Mouse (Mus musculus) heart, postnatal 25 days (tissue): ENCODE measurements around the gene Setx. TPM values are rescaled to one million over a fixed set of nuclear protein-coding genes. Genes with fewer than 3 reads are reported as not detected.
"Not testable (repeated sequence)": the region's sequence is repeated elsewhere in the genome, so short reads cannot be mapped to it uniquely, and the experiment has no call there.

Experiments used
- DNase-seq: peaks from one replicate; pipeline ENCODE4 v3.0.0; 2022; ENCODE audit warnings: low spot score
- intact Hi-C: fragments of 180-260 bp; cut with DNase I; formaldehyde crosslinking; loops from one replicate; pipeline ENCODE4 v1.15.1; 2025
- total RNA-seq, 2 experiments: library from RNA; stranded (reverse); gene quantifications; 2 replicates each; pipeline ENCODE4 v1.2.3; 2021

Setx gene
- 10 to 100 TPM; 29.8 to 35.0 TPM for total RNA-seq

GRCm38 (mm10) chr2:29123907-29124569 is at the start of gene Setx:
Gene Setx, plus strand, starts transcription at chr2:29124181.
- DNase-seq, result no peak
- intact Hi-C loops, result loop anchor here (5.0 kb wide), 1 partner anchor 62 kb away; the partner anchor contains the start of gene Ttf1

GRCm38 (mm10) chr2:29074676-29075075 is 49.3 kb upstream of the Setx start:
- intact Hi-C loops, result loop anchor here (5.0 kb wide), 1 partner anchor 58 kb away; no protein-coding TSS in a partner anchor
- DNase-seq, result no peak

GRCm38 (mm10) chr2:29075331-29076070 is 48.5 kb upstream of the Setx start:
- DNase-seq, result no peak
- intact Hi-C loops, result no loop called here

- intact Hi-C loops, result no loop called here
Observed at GRCm38 (mm10) chr2:29076226-29076625, 47.8 kb upstream of the Setx start.

GRCm38 (mm10) chr2:29081965-29082364 is 42.0 kb upstream of the Setx start:
- intact Hi-C loops, result no loop called here
- no peak for DNase-seq

More at GRCm38 (mm10) chr2:29076226-29076625, 47.8 kb upstream of the Setx start:
- DNase-seq, result no peak

- no peak for DNase-seq
- intact Hi-C loops, result no loop called here
Observed at GRCm38 (mm10) chr2:29086026-29086425, 38.0 kb upstream of the Setx start.

GRCm38 (mm10) chr2:29089276-29089675 is 34.7 kb upstream of the Setx start:
- intact Hi-C loops, DNase-seq: not testable (repeated sequence)

- intact Hi-C loops, result no loop called here
- no peak for DNase-seq
Observed at GRCm38 (mm10) chr2:29095674-29096073, 28.3 kb upstream of the Setx start.

GRCm38 (mm10) chr2:29096751-29097150 is 27.2 kb upstream of the Setx start:
- DNase-seq, result no peak
- intact Hi-C loops, result no loop called here

- intact Hi-C loops, result no loop called here
- DNase-seq, result no peak
Observed at GRCm38 (mm10) chr2:29097465-29097864, 26.5 kb upstream of the Setx start.

GRCm38 (mm10) chr2:29097955-29098354 is 26.0 kb upstream of the Setx start:
- intact Hi-C loops, DNase-seq: not testable (repeated sequence)

GRCm38 (mm10) chr2:29098786-29099185 is 25.2 kb upstream of the Setx start:
- intact Hi-C loops, result no loop called here
- no peak for DNase-seq

- DNase-seq, result no peak
- intact Hi-C loops, result no loop called here
Observed at GRCm38 (mm10) chr2:29099646-29100045, 24.3 kb upstream of the Setx start.

- intact Hi-C loops, result no loop called here
- no peak for DNase-seq
Observed at GRCm38 (mm10) chr2:29100822-29101534, 23.0 kb upstream of the Setx start.

GRCm38 (mm10) chr2:29102416-29103377 is 21.3 kb upstream of the Setx start:
- DNase-seq, result not testable (repeated sequence)

GRCm38 (mm10) chr2:29120969-29121368 is 3.0 kb upstream of the Setx start:
- no peak for DNase-seq
- intact Hi-C loops, result loop anchor here (5.0 kb wide), 1 partner anchor 59 kb away; the partner anchor contains the start of gene Ttf1

More at GRCm38 (mm10) chr2:29102416-29103377, 21.3 kb upstream of the Setx start:
- intact Hi-C loops, result not testable (repeated sequence)

- intact Hi-C loops, result loop anchor here (5.0 kb wide), 1 partner anchor 60 kb away; the partner anchor contains the start of gene Ttf1
- DNase-seq, result no peak
Observed at GRCm38 (mm10) chr2:29122446-29122845, 1.5 kb upstream of the Setx start.

- intact Hi-C loops, result loop anchor here (5.0 kb wide), 1 partner anchor 62 kb away; the partner anchor contains the start of gene Ttf1
Observed at GRCm38 (mm10) chr2:29124571-29124935, 572 bp downstream of the Setx start.

More at GRCm38 (mm10) chr2:29124571-29124935, 572 bp downstream of the Setx start:
- no peak for DNase-seq
